Mouse (Mus musculus): ENCODE measurements around the gene Wnt7a. TPM values are rescaled to one million over a fixed set of nuclear protein-coding genes. Genes with fewer than 3 reads are reported as not detected.

Wnt7a gene
- total RNA-seq, 2 experiments from 2014 or later = 9.8 to 16.0 TPM

GRCm38 (mm10) chr6:91325556-91325955 is 85.6 kb downstream of the Wnt7a start:
- intact Hi-C loops (cut with DNase I) = no loop called here
- DNase-seq (ENCODE audit: extremely low spot score in 1 of 2, low spot score in 2 of 2) = no peak

GRCm38 (mm10) chr6:91324752-91325151 is 86.4 kb downstream of the Wnt7a start:
- H3K27ac ChIP-seq = no peak overlapping the region
- no peak for DNase-seq (ENCODE audit: extremely low spot score in 1 of 2, low spot score in 2 of 2)
- intact Hi-C loops (cut with DNase I) = no loop called here
- no peak overlapping the region for H3K4me3 ChIP-seq
- TF ChIP-seq CTCF (IDR thresholded peaks at IDR 0.05) = no peak

More at GRCm38 (mm10) chr6:91325556-91325955, 85.6 kb downstream of the Wnt7a start:
- no peak for TF ChIP-seq CTCF (IDR thresholded peaks at IDR 0.05)
- Histone ChIP-seq H3K4me3 (no peak overlapping the region), H3K27ac (no peak overlapping the region)

GRCm38 (mm10) chr6:91322001-91322772 is 89.0 kb downstream of the Wnt7a start:
- Histone ChIP-seq H3K27ac (no peak overlapping the region), H3K4me3 (no peak overlapping the region)
- DNase-seq (ENCODE audit: extremely low spot score in 1 of 2, low spot score in 2 of 2) = no peak
- TF ChIP-seq CTCF (IDR thresholded peaks at IDR 0.05) = no peak
- intact Hi-C loops (cut with DNase I) = no loop called here

Other genes with a start within 250 kb of the Wnt7a start
- gene Fbln2, start 198.9 kb downstream of the Wnt7a start, total RNA-seq (2021) = 1 to 10 TPM; 5.7 to 8.0 TPM
- 10 to 100 TPM; 20.8 to 21.2 TPM for gene Chchd4, start 62.2 kb upstream of the Wnt7a start, total RNA-seq (2021)
- 10 to 100 TPM; 29.3 to 30.0 TPM for gene Tmem43, start 62.3 kb upstream of the Wnt7a start, total RNA-seq (2021)
- 10 to 100 TPM; 12.9 to 13.2 TPM for gene Xpc, start 104.5 kb upstream of the Wnt7a start, total RNA-seq (2021)
- 10 to 100 TPM; 35.0 to 40.6 TPM for gene Lsm3, start 104.6 kb upstream of the Wnt7a start, total RNA-seq (2021)